Mouse (Mus musculus) spleen, adult 2 months (tissue): ENCODE data around the gene E2f3.

Experiments
- CTCF ChIP-seq: fragments of 200-500 bp; IDR thresholded peaks from 2 replicates; pipeline ENCODE4 v1.5.1; 2011; ENCODE audit warnings: mild to moderate bottlenecking, inconsistent platforms; ENCODE audit not compliant: insufficient read depth, insufficient read length, insufficient replicate concordance; ENCODE audit errors: extremely low read depth
- POLR2A ChIP-seq: fragments of 200-500 bp; IDR thresholded peaks from 2 replicates; pipeline ENCODE4 v1.6.1; 2011; ENCODE audit warnings: low read depth, low read length, inconsistent platforms

DNA sequence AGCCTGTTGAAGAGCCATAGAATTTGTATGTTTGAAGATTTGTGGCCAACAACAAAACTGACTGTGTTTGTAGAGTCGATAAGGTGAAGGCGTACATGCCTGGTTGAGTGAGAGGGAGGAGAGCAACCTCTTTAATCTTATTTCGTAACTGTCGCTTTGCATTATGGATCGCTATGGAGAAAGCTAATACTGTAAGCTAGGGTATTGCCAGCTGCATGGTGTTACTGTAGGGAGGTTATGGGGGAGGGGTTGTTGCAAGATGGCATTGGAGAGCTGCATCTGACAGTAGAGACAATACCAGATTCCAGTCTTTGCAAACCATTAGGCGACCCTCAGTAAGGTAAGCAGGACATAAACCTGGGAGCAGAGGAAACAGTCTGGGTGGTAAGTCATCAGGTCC lies 2.1 kb upstream of the E2f3 start:
- TF ChIP-seq CTCF (no peak), POLR2A (no peak)
